Mouse (Mus musculus) C2C12 (cell line): ENCODE measurements around the gene Pax3.

Source experiments
- CEBPB ChIP-seq: IDR thresholded peaks from one replicate; pipeline ENCODE4 v1.6.1; 2011; ENCODE audit warnings: low read depth, mild to moderate bottlenecking, control low read depth, moderate library complexity
- CTCF ChIP-seq: IDR thresholded peaks from one replicate; pipeline ENCODE4 v1.5.1; 2011; ENCODE audit not compliant: control insufficient read depth, insufficient read depth, insufficient read length
- MAX ChIP-seq: IDR thresholded peaks from one replicate; pipeline ENCODE4 v1.6.1; 2011; ENCODE audit warnings: mild to moderate bottlenecking, control low read depth

DNA sequence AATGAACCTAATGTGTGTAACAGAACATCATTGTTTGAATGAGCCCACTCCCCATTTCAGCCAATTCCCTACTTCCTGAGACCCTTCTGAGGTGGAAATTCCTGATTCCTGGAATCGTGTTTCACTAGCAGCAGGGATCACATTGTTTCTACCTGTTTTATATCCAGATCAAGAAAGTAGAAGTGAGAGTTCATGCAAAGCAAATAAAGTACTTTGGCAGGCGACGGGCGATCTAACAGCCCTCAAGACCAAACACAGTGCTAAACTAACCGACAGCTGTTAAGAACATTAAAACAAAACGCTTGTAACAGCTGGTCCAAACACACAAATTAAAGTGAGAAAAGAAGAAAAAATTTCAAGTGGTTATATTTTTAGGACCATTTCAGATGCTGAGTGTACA lies 39.0 kb downstream of the Pax3 start:
- TF ChIP-seq CTCF = no peak
- no peak for TF ChIP-seq CEBPB
- no peak for TF ChIP-seq MAX
